Mouse (Mus musculus) MEL (cell line): Measurements from ENCODE around the gene 4930539E08Rik. TPM values are rescaled to one million over a fixed set of nuclear protein-coding genes. Genes with fewer than 3 reads are reported as not detected.
A peak's percentile ranks its signal among the peaks of the same experiment; 100 is the strongest.

Experiments
- DNase-seq: peaks from one replicate; pipeline ENCODE4 v3.0.0; 2011; ENCODE audit warnings: low read depth, low spot score
- H3K27ac ChIP-seq: 2 replicates; pipeline ENCODE4 v1.5.1; 2012; ENCODE audit warnings: low read depth, mild to moderate bottlenecking, control low read depth, low read length, moderate library complexity; ENCODE audit not compliant: control insufficient read depth
- H3K27me3 ChIP-seq, 2 experiments: fragments of 150-350 bp in 1 of 2; sonication (generic) in 1 of 2; 2 replicates each; pipeline ENCODE4 v1.6.1; 2012; ENCODE audit warnings: low read length in 2 of 2, mild to moderate bottlenecking in 2 of 2, improper control_type of control experiment in 1 of 2, moderate library complexity in 1 of 2; ENCODE audit not compliant: insufficient read depth in 2 of 2, control insufficient read depth in 1 of 2
- H3K36me3 ChIP-seq, 2 experiments: 2 replicates each; pipeline ENCODE4 v1.6.1; 2012 to 2014; ENCODE audit warnings: low read length in 2 of 2, improper control_type of control experiment in 1 of 2, inconsistent platforms in 1 of 2, mild to moderate bottlenecking in 1 of 2; ENCODE audit not compliant: insufficient read depth in 2 of 2, control insufficient read depth in 1 of 2
- H3K4me1 ChIP-seq, 2 experiments: fragments of 150-350 bp in 1 of 2; sonication (generic) in 1 of 2; 2 replicates each; pipeline ENCODE4 v1.6.1; 2012; ENCODE audit warnings: low read length in 2 of 2, improper control_type of control experiment in 1 of 2, mild to moderate bottlenecking in 1 of 2; ENCODE audit not compliant: insufficient read depth in 2 of 2, control insufficient read depth in 1 of 2
- H3K4me3 ChIP-seq, 2 experiments: fragments of 150-350 bp in 1 of 2; sonication (generic) in 1 of 2; 2 replicates each; pipeline ENCODE4 v1.5.1; 2012; ENCODE audit warnings: low read depth in 2 of 2, low read length in 2 of 2, mild to moderate bottlenecking in 2 of 2, moderate library complexity in 2 of 2, control low read depth in 1 of 2, improper control_type of control experiment in 1 of 2; ENCODE audit not compliant: control insufficient read depth in 1 of 2, insufficient read depth in 1 of 2
- H3K79me2 ChIP-seq: 2 replicates; pipeline ENCODE4 v1.6.1; 2012; ENCODE audit warnings: mild to moderate bottlenecking, low read length, moderate library complexity; ENCODE audit not compliant: control insufficient read depth, poor library complexity, insufficient read depth
- H3K9ac ChIP-seq: 2 replicates; pipeline ENCODE4 v1.6.1; 2012; ENCODE audit warnings: low read depth, mild to moderate bottlenecking, control low read depth, low read length, moderate library complexity; ENCODE audit not compliant: control insufficient read depth, poor library complexity, severe bottlenecking
- H3K9me3 ChIP-seq: fragments of 150-350 bp; sonication (generic); replicated peaks from 2 replicates; pipeline ENCODE4 v1.6.1; 2012; ENCODE audit warnings: mild to moderate bottlenecking, low read length, improper control_type of control experiment, moderate library complexity; ENCODE audit not compliant: insufficient read depth
- BHLHE40 ChIP-seq: IDR thresholded peaks from 2 replicates; pipeline ENCODE4 v1.6.1; 2012; ENCODE audit warnings: low read depth, mild to moderate bottlenecking, inconsistent platforms, low read length, improper control_type of control experiment, borderline replicate concordance
- CHD2 ChIP-seq: IDR thresholded peaks from 2 replicates; pipeline ENCODE4 v1.6.1; 2011; ENCODE audit warnings: low read length, improper control_type of control experiment
- GABPA ChIP-seq: IDR thresholded peaks from 2 replicates; pipeline ENCODE4 v1.6.1; 2012; ENCODE audit warnings: low read depth, mild to moderate bottlenecking, inconsistent platforms, low read length, improper control_type of control experiment, moderate library complexity
- MAFK ChIP-seq: IDR thresholded peaks from 2 replicates; pipeline ENCODE4 v1.6.1; 2011; ENCODE audit warnings: low read depth, mild to moderate bottlenecking, low read length, improper control_type of control experiment, borderline replicate concordance
- MAX ChIP-seq: IDR thresholded peaks from 2 replicates; pipeline ENCODE4 v1.6.1; 2011; ENCODE audit warnings: low read length, improper control_type of control experiment
- MEF2A ChIP-seq: IDR thresholded peaks from 2 replicates; pipeline ENCODE4 v1.6.1; 2014; ENCODE audit warnings: low read depth, mild to moderate bottlenecking, inconsistent platforms, low read length, improper control_type of control experiment; ENCODE audit not compliant: poor library complexity, insufficient replicate concordance, severe bottlenecking; ENCODE audit errors: extremely low read depth
- MXI1 ChIP-seq: IDR thresholded peaks from 2 replicates; pipeline ENCODE4 v1.6.1; 2011; ENCODE audit warnings: mild to moderate bottlenecking, low read depth, low read length, improper control_type of control experiment
- MYB ChIP-seq: IDR thresholded peaks from 2 replicates; pipeline ENCODE4 v1.6.1; 2011; ENCODE audit warnings: mild to moderate bottlenecking, low read depth, low read length, improper control_type of control experiment
- NELFE ChIP-seq: IDR thresholded peaks from 2 replicates; pipeline ENCODE4 v1.6.1; 2011; ENCODE audit warnings: low read depth, low read length, improper control_type of control experiment
- NRF1 ChIP-seq: IDR thresholded peaks from 2 replicates; pipeline ENCODE4 v1.6.1; 2014; ENCODE audit warnings: low read depth, mild to moderate bottlenecking, inconsistent platforms, low read length, improper control_type of control experiment, moderate library complexity; ENCODE audit not compliant: poor library complexity, insufficient read depth, severe bottlenecking
- RCOR1 ChIP-seq: IDR thresholded peaks from 2 replicates; pipeline ENCODE4 v1.6.1; 2012; ENCODE audit warnings: low read depth, mild to moderate bottlenecking, inconsistent platforms, low read length, improper control_type of control experiment
- SMC3 ChIP-seq: IDR thresholded peaks from 2 replicates; pipeline ENCODE4 v1.6.1; 2011; ENCODE audit warnings: low read depth, low read length, improper control_type of control experiment
- TAL1 ChIP-seq: IDR thresholded peaks from 2 replicates; pipeline ENCODE4 v1.6.1; 2012; ENCODE audit warnings: mild to moderate bottlenecking, inconsistent platforms, low read length, moderate library complexity, mixed read lengths
- TCF12 ChIP-seq: IDR thresholded peaks from 2 replicates; pipeline ENCODE4 v1.6.1; 2014; ENCODE audit warnings: low read depth, mild to moderate bottlenecking, inconsistent platforms, low read length, improper control_type of control experiment, moderate library complexity
- USF1 ChIP-seq: IDR thresholded peaks from 2 replicates; pipeline ENCODE4 v1.6.1; 2014; ENCODE audit warnings: low read depth, mild to moderate bottlenecking, inconsistent platforms, low read length, improper control_type of control experiment, moderate library complexity
- USF2 ChIP-seq, 2 experiments: IDR thresholded peaks; 2 replicates each; pipeline ENCODE4 v1.6.1; 2011 to 2012; ENCODE audit warnings: improper control_type of control experiment in 2 of 2, low read length in 2 of 2, borderline replicate concordance in 1 of 2, inconsistent platforms in 1 of 2, low read depth in 1 of 2, mild to moderate bottlenecking in 1 of 2; ENCODE audit not compliant: insufficient read depth in 1 of 2
- ZC3H11A ChIP-seq: IDR thresholded peaks from 2 replicates; pipeline ENCODE4 v1.6.1; 2012; ENCODE audit warnings: low read depth, mild to moderate bottlenecking, inconsistent platforms, low read length, improper control_type of control experiment
- ZKSCAN1 ChIP-seq: IDR thresholded peaks from 2 replicates; pipeline ENCODE4 v1.6.1; 2012; ENCODE audit warnings: low read depth, mild to moderate bottlenecking, inconsistent platforms, low read length, improper control_type of control experiment, moderate library complexity
- ZMIZ1 ChIP-seq: IDR thresholded peaks from 2 replicates; pipeline ENCODE4 v1.6.1; 2012; ENCODE audit warnings: low read depth, mild to moderate bottlenecking, inconsistent platforms, low read length, improper control_type of control experiment, moderate library complexity
- polyA plus RNA-seq, 2 experiments: library from polyadenylated mRNA; stranded (reverse) in 1 of 2; unstranded in 1 of 2; fragments of >175 nt in 1 of 2; fragments of >200 nt in 1 of 2; gene quantifications; 2 replicates each; pipeline versions ENCODE4 v1.2.1 to v1.2.4; 2012; ENCODE audit warnings: low replicate concordance in 2 of 2, low read depth in 1 of 2; ENCODE audit not compliant: insufficient read length in 2 of 2, insufficient read depth in 1 of 2, missing spikeins in 1 of 2
- total RNA-seq: library from RNA; depleted of rRNA; stranded (reverse); fragments of 300-350 nt; gene quantifications from 2 replicates; pipeline ENCODE4 v1.2.3, GENCODE M21; 2012

Gene 4930539E08Rik
- total and polyA plus RNA-seq, 3 experiments: 0.01 to 0.04 TPM; not detected in 1

GRCm38 (mm10) chr17:28942101-28942500 is 27.0 kb upstream of the 4930539E08Rik start:
- Histone ChIP-seq H3K9me3 (no peaks in the 10 kb centered on the region), H3K9ac (no peak overlapping the region), H3K36me3 (no peaks in the 10 kb centered on the region), H3K79me2 (no peaks in the 10 kb centered on the region), H3K4me1 (0 out of 4 replicates have a peak, but pooled peaks cover 0 to 2% of the 10 kb centered on the region in 2 experiments), H3K27ac (no peak overlapping the region), H3K4me3 (no peak overlapping the region), H3K27me3 (no peaks in the 10 kb centered on the region)
- TF ChIP-seq NRF1 (no peak), ZKSCAN1 (no peak), USF1 (peak; percentile 81)
- DNase-seq: no peak

- Histone ChIP-seq H3K4me3 (no peak overlapping the region), H3K27ac (no peak overlapping the region), H3K36me3 (no peaks in the 10 kb centered on the region)
- TF ChIP-seq GABPA (no peak), MAX (no peak), MXI1 (no peak), RCOR1 (no peak), NELFE (no peak), BHLHE40 (no peak), CHD2 (no peak), USF2 (IDR thresholded peaks at IDR 0.05; ENCODE audit: borderline replicate concordance in 1 of 2, insufficient read depth in 1 of 2, low read depth in 1 of 2, low read length in 2 of 2) (no peak), ZMIZ1 (no peak), MAFK (no peak), MYB (no peak), TAL1 (no peak), MEF2A (no peak), SMC3 (no peak), TCF12 (no peak), ZC3H11A (no peak)
- TF ChIP-seq, all 39 proteins: peak for 0
- no peaks in the 10 kb centered on the region for H3K27me3 ChIP-seq
- no peaks in the 10 kb centered on the region for H3K79me2 ChIP-seq
- DNase-seq: no peak
- H3K9ac ChIP-seq: no peak overlapping the region
- H3K4me1 ChIP-seq: 0 out of 4 replicates have a peak, but pooled peaks cover 0 to 2% of the 10 kb centered on the region in 2 experiments
- no peaks in the 10 kb centered on the region for H3K9me3 ChIP-seq
Observed at GRCm38 (mm10) chr17:28940776-28941555, 25.8 kb upstream of the 4930539E08Rik start.
